Mouse (Mus musculus): ENCODE measurements around the gene Gm13278. TPM values are rescaled to one million over a fixed set of nuclear protein-coding genes. Genes with fewer than 3 reads are reported as not detected.
"Not testable (repeated sequence)": the region's sequence is repeated elsewhere in the genome, so short reads cannot be mapped to it uniquely, and the experiment has no call there.

Gene Gm13278
- total RNA-seq (2021) = not detected
- long read RNA-seq = 0 reads

GRCm38 (mm10) chr4:88791250-88791649 lies at the start of gene Gm13278:
TSS of gene Gm13278 (plus strand) at chr4:88791550.
- not testable (repeated sequence) for DNase-seq (ENCODE audit: low spot score in 2 of 2)

DNA sequence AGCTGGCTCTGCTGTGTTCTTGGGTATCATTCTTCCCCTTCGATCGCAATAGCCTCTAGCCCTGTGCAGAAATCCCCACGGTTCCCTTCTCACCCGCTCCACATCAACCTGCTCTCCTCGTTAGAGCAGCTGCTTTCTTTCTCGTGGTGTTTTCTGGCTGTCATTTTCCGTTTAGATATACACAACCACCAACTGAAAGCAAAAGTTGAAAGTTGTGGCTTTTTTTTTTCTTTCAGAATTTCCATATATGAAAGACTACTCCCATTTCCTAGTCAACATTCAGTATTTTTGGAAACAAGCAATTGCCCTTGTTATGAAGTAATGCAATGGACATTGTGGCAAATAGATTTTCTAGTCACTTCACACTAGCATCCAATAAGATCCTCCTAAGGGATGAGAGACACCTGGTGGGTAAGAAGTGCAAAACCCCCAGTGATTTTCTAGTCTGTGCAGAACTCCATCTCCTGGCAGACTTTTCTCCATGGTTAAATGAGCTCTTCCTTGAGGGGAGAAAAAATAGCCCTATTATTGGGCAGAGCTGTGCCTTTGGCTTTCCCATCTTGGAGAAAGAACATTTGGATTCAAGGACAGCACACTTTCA lies 48.5 kb upstream of the Gm13278 start:
- DNase-seq (ENCODE audit: low spot score in 2 of 2) = no peak

- no peak for DNase-seq (ENCODE audit: low spot score in 2 of 2)
These were observed 47.1 kb upstream of the Gm13278 start for GRCm38 (mm10) chr4:88744207-88744606.

- no peak for DNase-seq (ENCODE audit: low spot score in 2 of 2)
These were observed 41.4 kb upstream of the Gm13278 start for GRCm38 (mm10) chr4:88749926-88750325.

- peak; percentile 78 to 81 for DNase-seq (ENCODE audit: low spot score in 2 of 2)
These were observed 36.5 kb upstream of the Gm13278 start, which contains the start of gene Gm13271 for GRCm38 (mm10) chr4:88754818-88755340. TSS of gene Gm13271 (plus strand) at chr4:88754868.

DNA sequence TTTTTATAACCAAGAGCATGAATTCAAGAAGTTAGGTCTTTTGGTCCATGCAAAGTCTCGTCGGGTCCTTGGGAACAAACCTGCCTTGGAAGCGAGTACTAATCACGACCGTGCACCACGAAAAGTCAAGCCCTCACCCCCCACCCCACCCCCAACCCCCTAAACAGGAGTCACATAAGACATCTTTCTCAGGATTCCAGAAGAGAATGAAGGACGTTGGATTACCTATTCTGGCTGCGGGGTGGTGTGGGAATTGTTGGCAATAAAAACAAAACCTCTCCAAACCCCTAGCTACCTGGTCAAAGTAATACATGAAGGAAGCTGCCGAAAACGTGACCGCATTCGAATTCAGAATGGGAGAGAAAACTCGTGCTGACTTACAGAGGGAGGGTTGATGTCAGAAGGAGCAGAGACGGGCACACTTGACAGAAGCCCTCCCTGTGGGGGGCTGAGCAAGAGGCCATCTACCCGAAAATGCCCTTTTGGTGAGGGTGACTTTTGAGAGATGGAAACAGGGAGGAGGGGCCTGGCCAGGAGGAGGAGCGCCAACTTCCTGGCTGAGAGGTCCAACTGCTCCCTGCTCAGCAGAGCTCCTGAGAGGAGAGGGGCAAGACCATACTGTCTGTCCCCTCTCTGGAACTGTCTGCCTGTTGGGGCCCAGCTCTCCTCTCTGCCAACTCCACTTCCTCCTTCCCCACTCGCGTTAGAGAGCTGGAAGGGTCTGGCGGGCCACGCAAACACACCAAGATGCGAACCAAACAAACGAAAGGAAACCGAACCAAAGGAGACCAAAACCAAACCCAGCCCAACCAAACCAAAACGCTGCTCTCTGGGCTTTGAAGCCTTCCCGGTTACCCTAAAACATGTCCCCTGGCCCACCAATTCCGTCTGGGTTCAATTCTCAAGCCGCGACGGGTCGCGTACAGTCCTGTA lies 34.5 kb upstream of the Gm13278 start:
- DNase-seq (ENCODE audit: low spot score in 2 of 2) = peak in 1 of 2 experiments; percentile 17

GRCm38 (mm10) chr4:88757628-88758031 lies 33.7 kb upstream of the Gm13278 start:
- DNase-seq (ENCODE audit: low spot score in 2 of 2) = peak; percentile 93 to 94

GRCm38 (mm10) chr4:88758751-88759150 lies 32.6 kb upstream of the Gm13278 start:
- not testable (repeated sequence) for DNase-seq (ENCODE audit: low spot score in 2 of 2)

DNA sequence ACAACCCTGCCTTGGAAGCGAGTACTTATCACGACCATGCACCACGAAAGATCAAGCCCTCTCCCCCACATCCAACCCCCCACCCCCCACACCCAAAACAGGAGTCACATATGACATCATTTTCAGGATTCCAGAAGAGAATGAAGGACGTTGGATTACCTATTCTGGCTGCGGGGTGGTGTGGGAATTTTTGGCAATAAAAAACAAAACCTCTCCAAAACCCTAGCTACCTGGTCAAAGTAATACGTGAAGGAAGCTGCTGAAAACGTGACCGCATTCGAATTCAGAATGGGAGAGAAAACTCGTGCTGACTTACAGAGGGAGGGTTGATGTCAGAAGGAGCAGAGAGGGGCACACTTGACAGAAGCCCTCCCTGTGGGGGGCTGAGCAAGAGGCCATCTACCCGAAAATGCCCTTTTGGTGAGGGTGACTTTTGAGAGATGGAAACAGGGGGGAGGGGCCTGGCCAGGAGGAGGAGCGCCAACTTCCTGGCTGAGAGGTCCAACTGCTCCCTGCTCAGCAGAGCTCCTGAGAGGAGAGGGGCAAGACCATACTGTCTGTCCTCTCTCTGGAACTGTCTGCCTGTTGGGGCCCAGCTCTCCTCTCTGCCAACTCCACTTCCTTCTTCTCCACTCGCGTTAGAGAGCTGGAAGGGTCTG lies 31.6 kb upstream of the Gm13278 start, which contains the start of gene Gm13283:
Gene Gm13283, plus strand, starts transcription at position 510 of the 659 bp plus-strand sequence.
- DNase-seq (ENCODE audit: low spot score in 2 of 2) = peak; percentile 17 to 33

DNA sequence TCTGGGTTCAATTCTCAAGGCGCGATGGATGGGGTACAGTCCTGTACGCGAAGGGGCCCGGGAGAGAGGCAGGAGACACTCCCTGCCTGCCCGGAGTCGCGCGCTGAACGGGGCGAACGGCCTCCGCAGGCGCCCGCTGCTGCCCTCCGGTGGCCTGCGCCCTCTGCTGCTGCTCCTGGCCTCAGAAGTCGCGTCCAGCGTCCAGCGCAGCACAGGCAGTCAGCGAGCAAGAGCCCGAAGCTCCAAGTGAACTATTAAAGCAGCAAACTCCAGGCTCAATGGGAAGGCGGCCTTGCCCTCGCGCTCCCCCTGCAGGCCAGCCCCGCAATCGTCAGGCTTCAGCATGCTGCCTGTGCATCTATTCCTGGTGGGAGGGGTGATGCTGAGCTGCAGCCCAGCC lies 30.9 kb upstream of the Gm13278 start:
- peak; percentile 45 to 66 for DNase-seq (ENCODE audit: low spot score in 2 of 2)

GRCm38 (mm10) chr4:88761776-88762175 lies 29.6 kb upstream of the Gm13278 start:
- peak; percentile 73 to 83 for DNase-seq (ENCODE audit: low spot score in 2 of 2)

- DNase-seq (ENCODE audit: low spot score in 2 of 2) = peak in 1 of 2 experiments; percentile 15
These were observed 29.0 kb upstream of the Gm13278 start for GRCm38 (mm10) chr4:88762341-88762740.

DNA sequence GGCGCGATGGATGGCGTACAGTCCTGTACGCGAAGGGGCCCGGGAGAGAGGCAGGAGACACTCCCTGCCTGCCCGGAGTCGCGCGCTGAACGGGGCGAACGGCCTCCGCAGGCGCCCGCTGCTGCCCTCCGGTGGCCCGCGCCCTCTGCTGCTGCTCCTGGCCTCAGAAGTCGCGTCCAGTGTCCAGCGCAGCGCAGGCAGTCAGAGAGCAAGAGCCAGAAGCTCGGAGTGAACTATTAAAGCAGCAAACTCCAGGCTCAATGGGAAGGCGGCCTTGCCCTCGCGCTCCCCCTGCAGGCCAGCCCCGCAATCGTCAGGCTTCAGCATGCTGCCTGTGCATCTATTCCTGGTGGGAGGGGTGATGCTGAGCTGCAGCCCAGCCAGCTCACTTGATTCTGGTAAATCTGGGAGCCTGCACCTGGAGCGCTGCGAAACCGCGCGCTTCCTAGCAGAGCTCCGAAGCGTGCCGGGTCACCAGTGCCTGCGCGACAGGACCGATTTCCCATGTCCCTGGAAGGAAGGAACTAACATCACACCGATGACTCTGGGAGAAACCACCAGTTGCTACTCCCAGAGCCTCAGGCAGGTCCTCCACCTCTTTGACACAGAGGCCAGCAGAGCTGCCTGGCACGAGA lies 27.8 kb upstream of the Gm13278 start:
- peak in 1 of 2 experiments; percentile 16 for DNase-seq (ENCODE audit: low spot score in 2 of 2)

DNA sequence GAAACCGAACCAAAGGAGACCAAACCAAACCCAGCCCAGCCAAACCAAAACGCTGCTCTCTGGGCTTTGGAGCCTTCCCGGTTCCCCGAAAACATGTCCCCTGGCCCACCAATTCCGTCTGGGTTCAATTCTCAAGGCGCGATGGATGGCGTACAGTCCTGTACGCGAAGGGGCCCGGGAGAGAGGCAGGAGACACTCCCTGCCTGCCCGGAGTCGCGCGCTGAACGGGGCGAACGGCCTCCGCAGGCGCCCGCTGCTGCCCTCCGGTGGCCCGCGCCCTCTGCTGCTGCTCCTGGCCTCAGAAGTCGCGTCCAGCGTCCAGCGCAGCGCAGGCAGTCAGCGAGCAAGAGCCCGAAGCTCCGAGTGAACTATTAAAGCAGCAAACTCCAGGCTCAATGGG lies 17.8 kb upstream of the Gm13278 start, which contains the start of gene Gm13290:
Gene Gm13290, plus strand, starts transcription at position 301 of the 400 bp plus-strand sequence.
- not testable (repeated sequence) for DNase-seq (ENCODE audit: low spot score in 2 of 2)

- DNase-seq (ENCODE audit: low spot score in 2 of 2) = not testable (repeated sequence)
These were observed 14.7 kb upstream of the Gm13278 start, which contains the start of gene Gm13289 for GRCm38 (mm10) chr4:88776622-88777021. TSS of gene Gm13289 (plus strand) at chr4:88776922.

DNA sequence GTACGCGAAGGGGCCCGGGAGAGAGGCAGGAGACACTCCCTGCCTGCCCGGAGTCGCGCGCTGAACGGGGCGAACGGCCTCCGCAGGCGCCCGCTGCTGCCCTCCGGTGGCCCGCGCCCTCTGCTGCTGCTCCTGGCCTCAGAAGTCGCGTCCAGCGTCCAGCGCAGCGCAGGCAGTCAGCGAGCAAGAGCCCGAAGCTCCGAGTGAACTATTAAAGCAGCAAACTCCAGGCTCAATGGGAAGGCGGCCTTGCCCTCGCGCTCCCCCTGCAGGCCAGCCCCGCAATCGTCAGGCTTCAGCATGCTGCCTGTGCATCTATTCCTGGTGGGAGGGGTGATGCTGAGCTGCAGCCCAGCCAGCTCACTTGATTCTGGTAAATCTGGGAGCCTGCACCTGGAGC lies 11.8 kb upstream of the Gm13278 start, which contains the start of gene Gm13272:
Gene Gm13272, plus strand, starts transcription at position 301 of the 400 bp plus-strand sequence.
- not testable (repeated sequence) for DNase-seq (ENCODE audit: low spot score in 2 of 2)

DNA sequence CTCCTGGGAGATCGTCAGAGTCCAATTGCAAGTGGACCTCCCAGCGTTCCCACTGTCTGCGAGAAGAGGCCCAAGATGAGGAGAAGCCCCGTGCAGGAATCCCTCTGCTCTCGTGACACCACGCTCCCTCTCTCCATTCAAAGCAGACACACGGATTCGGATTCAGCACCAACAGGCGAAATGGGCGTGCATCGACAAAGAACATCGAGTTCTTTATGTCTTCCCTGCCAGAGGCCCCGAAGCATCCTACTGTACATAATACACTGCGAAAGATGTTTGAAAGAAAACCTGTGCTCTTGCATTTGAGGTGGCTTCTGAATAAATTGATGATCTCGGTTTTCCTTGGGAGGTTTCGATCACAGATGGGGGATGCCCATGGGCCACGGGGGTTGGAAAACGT lies 11.0 kb upstream of the Gm13278 start:
- peak in 1 of 2 experiments; percentile 17 for DNase-seq (ENCODE audit: low spot score in 2 of 2)

- not testable (repeated sequence) for DNase-seq (ENCODE audit: low spot score in 2 of 2)
These were observed 9.5 kb upstream of the Gm13278 start, which contains the start of gene Ifnz for GRCm38 (mm10) chr4:88781831-88782230. TSS of gene Ifnz (plus strand) at chr4:88782131.

- not testable (repeated sequence) for DNase-seq (ENCODE audit: low spot score in 2 of 2)
These were observed 9.0 kb upstream of the Gm13278 start for GRCm38 (mm10) chr4:88782335-88782734.

DNA sequence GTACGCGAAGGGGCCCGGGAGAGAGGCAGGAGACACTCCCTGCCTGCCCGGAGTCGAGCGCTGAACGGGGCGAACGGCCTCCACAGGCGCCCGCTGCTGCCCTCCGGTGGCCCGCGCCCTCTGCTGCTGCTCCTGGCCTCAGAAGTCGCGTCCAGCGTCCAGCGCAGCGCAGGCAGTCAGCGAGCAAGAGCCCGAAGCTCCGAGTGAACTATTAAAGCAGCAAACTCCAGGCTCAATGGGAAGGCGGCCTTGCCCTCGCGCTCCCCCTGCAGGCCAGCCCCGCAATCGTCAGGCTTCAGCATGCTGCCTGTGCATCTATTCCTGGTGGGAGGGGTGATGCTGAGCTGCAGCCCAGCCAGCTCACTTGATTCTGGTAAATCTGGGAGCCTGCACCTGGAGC lies 5.9 kb upstream of the Gm13278 start, which contains the start of gene Gm13276:
Gene Gm13276, plus strand, starts transcription at position 301 of the 400 bp plus-strand sequence.
- not testable (repeated sequence) for DNase-seq (ENCODE audit: low spot score in 2 of 2)

Data from layer of hippocampus, postnatal 10 days (tissue).